Mouse (Mus musculus): ENCODE results near the gene Mgp. TPM values are rescaled to one million over a fixed set of nuclear protein-coding genes. Genes with fewer than 3 reads are reported as not detected.

The Mgp gene
- polyA plus RNA-seq, 1 experiment from 2014 or later, result 121 TPM

Other genes with a start within 250 kb of the Mgp start
- gene Plbd1, start 213.9 kb downstream of the Mgp start, polyA plus RNA-seq (2015; fragmentation: Nextera tagmentation; extraction: Ambion mirVana), result 16.6 and 20.3 TPM in 2 replicates
- 72.4 and 75.1 TPM in 2 replicates for gene Gucy2c, start 94.1 kb downstream of the Mgp start, polyA plus RNA-seq (2015; fragmentation: Nextera tagmentation; extraction: Ambion mirVana)
- 0.40 and 0.49 TPM in 2 replicates for gene Hist4h4, start 71.4 kb downstream of the Mgp start, polyA plus RNA-seq (2015; fragmentation: Nextera tagmentation; extraction: Ambion mirVana)
- gene H2afj, start 67.6 kb downstream of the Mgp start, polyA plus RNA-seq (2015; fragmentation: Nextera tagmentation; extraction: Ambion mirVana), result 199 and 202 TPM in 2 replicates
- gene BC049715, start 48.2 kb downstream of the Mgp start, polyA plus RNA-seq (2015; fragmentation: Nextera tagmentation; extraction: Ambion mirVana), result 0.82 and 1.3 TPM in 2 replicates
- 85.1 and 92.7 TPM in 2 replicates for gene Wbp11, start 47.6 kb downstream of the Mgp start, polyA plus RNA-seq (2015; fragmentation: Nextera tagmentation; extraction: Ambion mirVana)
- 2.3 and 3.4 TPM in 2 replicates for gene Smco3, start 40.4 kb downstream of the Mgp start, polyA plus RNA-seq (2015; fragmentation: Nextera tagmentation; extraction: Ambion mirVana)
- 4.2 and 4.8 TPM in 2 replicates for gene Art4, start 18.1 kb downstream of the Mgp start, polyA plus RNA-seq (2015; fragmentation: Nextera tagmentation; extraction: Ambion mirVana)
- gene Erp27, start 46.4 kb upstream of the Mgp start, polyA plus RNA-seq (2015; fragmentation: Nextera tagmentation; extraction: Ambion mirVana), result 14.6 and 37.0 TPM in 2 replicates
- gene Pde6h, start 48.0 kb upstream of the Mgp start, polyA plus RNA-seq (2015; fragmentation: Nextera tagmentation; extraction: Ambion mirVana), result not detected in 2 replicates
- 44.5 and 47.8 TPM in 2 replicates for gene Arhgdib, start 66.1 kb upstream of the Mgp start, polyA plus RNA-seq (2015; fragmentation: Nextera tagmentation; extraction: Ambion mirVana)